In the genomic region with DNA sequence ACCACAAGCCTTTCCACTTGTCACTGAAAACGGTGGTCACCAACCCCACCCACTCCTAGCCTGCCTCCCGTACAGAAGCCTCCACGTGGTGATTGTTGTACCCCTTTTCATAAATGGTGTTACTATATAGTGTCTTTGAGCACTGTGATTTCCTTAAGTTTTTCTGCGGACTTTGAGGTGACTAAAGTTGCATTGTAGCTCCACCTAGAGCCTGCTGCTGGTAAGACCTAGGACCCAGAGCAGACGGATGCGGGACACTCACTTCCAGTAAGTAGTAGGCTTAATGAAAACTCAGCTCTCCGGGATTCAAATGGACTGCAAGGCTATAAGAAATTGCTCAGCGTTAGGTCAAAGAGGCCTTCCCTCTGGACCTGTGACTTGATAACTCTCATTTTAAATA, we compare ENCODE assay signal across 9 mouse cellular contexts.
DNase-seq lines count a peak whose midpoint lies in the region; ATAC-seq and TF ChIP-seq lines count a peak whose summit lies in the region.
"Had no signal": no experiment of that assay in that cellular context is flagged by ENCODE, and none has a peak within 500 bp of the region (broad histone marks: within the 10 kb centered on the region; RNA-seq: fewer than 3 reads in every experiment).

No protein-coding gene starts in this region.

- H3K9me3 ChIP-seq in liver, embryonic 12.5 days (replicated peaks) = no peaks in the 10 kb centered on the region
- no peaks in the 10 kb centered on the region for H3K9me3 ChIP-seq in intestine, postnatal 0 days (ENCODE audit: control insufficient read depth)
- H3K9me3 ChIP-seq in midbrain, embryonic 15.5 days = no peaks in the 10 kb centered on the region

- no peak for ATAC-seq in liver, embryonic 12.5 days
- 0 out of 2 replicates have a peak, but pooled peaks have one; percentile 66 for ATAC-seq in intestine, postnatal 0 days
- peak; percentile 70 for ATAC-seq in midbrain, embryonic 15.5 days (replicated peaks)

- H3K36me3 ChIP-seq in liver, embryonic 12.5 days = no peaks in the 10 kb centered on the region
- H3K36me3 ChIP-seq in intestine, postnatal 0 days (ENCODE audit: control insufficient read depth, insufficient read depth) = no peaks in the 10 kb centered on the region
- H3K36me3 ChIP-seq in midbrain, embryonic 15.5 days (replicated peaks) = no peaks in the 10 kb centered on the region
- H3K36me3 ChIP-seq in splenic B cell, adult 2 months (ENCODE audit: control insufficient read depth, insufficient read depth, low read length, poor library complexity, severe bottlenecking) = no peaks in the 10 kb centered on the region
- H3K36me3 ChIP-seq: G1E had no signal

- H3K27ac ChIP-seq in liver, embryonic 12.5 days = no peak overlapping the region
- no peak overlapping the region for H3K27ac ChIP-seq in intestine, postnatal 0 days (ENCODE audit: low read depth, low read length)
- H3K27ac ChIP-seq in midbrain, embryonic 15.5 days = no peak overlapping the region

- DNase-seq in liver = peak; percentile 48
- peak; percentile 74 for DNase-seq in embryo, embryonic 9.5 days (ENCODE audit: extremely low spot score)
- DNase-seq in heart, adult 11 months = peak; percentile 90
- DNase-seq in left cerebral cortex, postnatal 25 days (ENCODE audit: low spot score in 2 of 2) = peak; percentile 77 to 85
- DNase-seq in splenic B cell, adult 2 months (ENCODE audit: low read depth, low spot score) = peak; percentile 69

- intact Hi-C loops in left cerebral cortex, postnatal 25 days (cut with DNase I) = loop anchor here (1.0 to 2.0 kb wide), 2 partner anchors 137 to 390 kb away; no protein-coding TSS in a partner anchor

- H3K27me3 ChIP-seq in liver, embryonic 12.5 days (replicated peaks) = 0 out of 2 replicates have a peak, but pooled peaks cover 12% of the 10 kb centered on the region
- H3K27me3 ChIP-seq in intestine, postnatal 0 days (replicated peaks; ENCODE audit: control insufficient read depth, insufficient read depth, low read length) = no peaks in the 10 kb centered on the region
- peaks cover 4% of the 10 kb centered on the region for H3K27me3 ChIP-seq in midbrain, embryonic 15.5 days (replicated peaks)
- H3K27me3 ChIP-seq in splenic B cell, adult 2 months (ENCODE audit: control insufficient read depth, insufficient read depth, low read length, poor library complexity, severe bottlenecking) = no peaks in the 10 kb centered on the region

- 2% methylated on average over 8 of the region's 8 CpGs for WGBS in liver, embryonic 12.5 days (ENCODE audit: insufficient replicate concordance)
- WGBS in intestine, postnatal 0 days = 2% methylated on average over 8 of the region's 8 CpGs
- WGBS in midbrain, embryonic 15.5 days = 4% methylated on average over 8 of the region's 8 CpGs

- H3K9ac ChIP-seq in liver, embryonic 12.5 days = no peak overlapping the region
- no peak overlapping the region for H3K9ac ChIP-seq in intestine, postnatal 0 days (ENCODE audit: low read depth, low read length)
- H3K9ac ChIP-seq in midbrain, embryonic 15.5 days = no peak overlapping the region

- peak; percentile 87 for TF ChIP-seq CTCF in intestine, postnatal 0 days (IDR thresholded peaks at IDR 0.05; ENCODE audit: low read depth)

- H3K4me2 ChIP-seq in liver, embryonic 12.5 days = no peak overlapping the region
- no peak overlapping the region; the same call in 1 of the 2 replicates for H3K4me2 ChIP-seq in intestine, postnatal 0 days (replicated peaks; ENCODE audit: low read depth)
- no peak overlapping the region for H3K4me2 ChIP-seq in midbrain, embryonic 15.5 days

- no peak overlapping the region for H3K4me3 ChIP-seq in liver, embryonic 12.5 days
- no peak overlapping the region for H3K4me3 ChIP-seq in intestine, postnatal 0 days (ENCODE audit: low read depth, low read length)
- H3K4me3 ChIP-seq in midbrain, embryonic 15.5 days = no peak overlapping the region

- H3K4me1 ChIP-seq in liver, embryonic 12.5 days = no peaks in the 10 kb centered on the region
- no peaks in the 10 kb centered on the region for H3K4me1 ChIP-seq in intestine, postnatal 0 days (replicated peaks; ENCODE audit: control insufficient read depth, insufficient read depth, low read length)
- no peaks in the 10 kb centered on the region; the same call in 1 of the 2 replicates for H3K4me1 ChIP-seq in midbrain, embryonic 15.5 days
